Mouse (Mus musculus): Measurements from ENCODE around the gene Dbr1.
A peak's percentile ranks its signal among the peaks of the same experiment; 100 is the strongest.
"Not testable (repeated sequence)": the region's sequence is repeated elsewhere in the genome, so short reads cannot be mapped to it uniquely, and the experiment has no call there.

The Dbr1 gene

GRCm38 (mm10) chr9:99575677-99576480 lies at the start of gene Dbr1:
Dbr1 (plus strand) TSS chr9:99575799.
- peak; percentile 93 for DNase-seq

- DNase-seq: no peak
Measured at GRCm38 (mm10) chr9:99531865-99532264, 43.7 kb upstream of the Dbr1 start.

GRCm38 (mm10) chr9:99546259-99546658 lies 29.3 kb upstream of the Dbr1 start:
- DNase-seq: no peak

GRCm38 (mm10) chr9:99552068-99552467 lies 23.5 kb upstream of the Dbr1 start:
- DNase-seq: no peak

GRCm38 (mm10) chr9:99553049-99553448 lies 22.6 kb upstream of the Dbr1 start:
- DNase-seq: no peak

GRCm38 (mm10) chr9:99554052-99554451 lies 21.5 kb upstream of the Dbr1 start:
- DNase-seq: no peak

- no peak for DNase-seq
Measured at GRCm38 (mm10) chr9:99555253-99555652, 20.3 kb upstream of the Dbr1 start.

GRCm38 (mm10) chr9:99557580-99558300 lies 17.9 kb upstream of the Dbr1 start:
- DNase-seq: no peak

- DNase-seq: no peak
Measured at GRCm38 (mm10) chr9:99558824-99559556, 16.6 kb upstream of the Dbr1 start.

- DNase-seq: no peak
Measured at GRCm38 (mm10) chr9:99559557-99559904, 16.1 kb upstream of the Dbr1 start.

GRCm38 (mm10) chr9:99560389-99560788 lies 15.2 kb upstream of the Dbr1 start:
- no peak for DNase-seq

GRCm38 (mm10) chr9:99563714-99564113 lies 11.9 kb upstream of the Dbr1 start:
- DNase-seq: peak; percentile 68

GRCm38 (mm10) chr9:99568023-99568346 lies 7.6 kb upstream of the Dbr1 start:
- no peak for DNase-seq

- peak; percentile 95 for DNase-seq
Measured at GRCm38 (mm10) chr9:99568347-99569070, 7.1 kb upstream of the Dbr1 start, which contains the start of gene Armc8. Armc8 (minus strand) TSS chr9:99568899.

- DNase-seq: no peak
Measured at GRCm38 (mm10) chr9:99569071-99569397, 6.6 kb upstream of the Dbr1 start.

GRCm38 (mm10) chr9:99580655-99581054 lies 5.1 kb downstream of the Dbr1 start:
- peak; percentile 40 for DNase-seq

- DNase-seq: peak; percentile 51
Measured at GRCm38 (mm10) chr9:99587505-99588202, 12.1 kb downstream of the Dbr1 start.

GRCm38 (mm10) chr9:99591144-99591543 lies 15.5 kb downstream of the Dbr1 start:
- no peak for DNase-seq

- DNase-seq: not testable (repeated sequence)
Measured at GRCm38 (mm10) chr9:99599127-99599526, 23.5 kb downstream of the Dbr1 start.

GRCm38 (mm10) chr9:99603566-99603965 lies 28.0 kb downstream of the Dbr1 start:
- DNase-seq: no peak

- DNase-seq: no peak
Measured at GRCm38 (mm10) chr9:99612202-99612601, 36.6 kb downstream of the Dbr1 start, which contains the start of gene A4gnt. A4gnt (plus strand) TSS chr9:99612502.

- no peak for DNase-seq
Measured at GRCm38 (mm10) chr9:99619688-99620087, 44.1 kb downstream of the Dbr1 start.

Measured in thymus, postnatal 14 days (tissue).